Mouse (Mus musculus): ENCODE data around the gene Cd4.
A peak's percentile ranks its signal among the peaks of the same experiment; 100 is the strongest.

- peak; percentile 81 for TF ChIP-seq POLR2A (IDR thresholded peaks at IDR 0.05; ENCODE audit: insufficient read depth, low read depth, low read length)
- peak; percentile 92 for TF ChIP-seq CTCF (IDR thresholded peaks at IDR 0.05; ENCODE audit: insufficient read depth, low read depth, low read length)
Measured at GRCm38 (mm10) chr6:124930754-124931524, 42.9 kb upstream of the Cd4 start, which contains the start of gene Mlf2.
